Mouse (Mus musculus) embryonic facial prominence, embryonic 14.5 days (tissue): ENCODE results near the gene Prkag2. TPM values are rescaled to one million over a fixed set of nuclear protein-coding genes. Genes with fewer than 3 reads are reported as not detected.

Experiments
- ATAC-seq: fragments of 200-750 bp; cut with Nextera tagmentation; 2 replicates; pipeline ENCODE4 v1.8.0; 2017; ENCODE audit warnings: low read depth, moderate number of reproducible peaks, moderate TSS enrichment
- DNase-seq: peaks from one replicate; pipeline ENCODE4 v3.0.0-alpha.2; 2015; ENCODE audit warnings: low spot score
- H3K27ac ChIP-seq: fragments of 300-500 bp; sonication (generic); replicated peaks from 2 replicates; pipeline ENCODE4 v1.5.1; 2014; ENCODE audit warnings: low read depth, mild to moderate bottlenecking, low read length, moderate library complexity
- H3K27me3 ChIP-seq: fragments of 300-500 bp; sonication (generic); replicated peaks from 2 replicates; pipeline ENCODE4 v1.6.1; 2014; ENCODE audit warnings: low read length; ENCODE audit not compliant: control insufficient read depth, insufficient read depth
- H3K36me3 ChIP-seq: fragments of 300-500 bp; sonication (generic); 2 replicates; pipeline ENCODE4 v1.6.1; 2014; ENCODE audit warnings: low read length, mixed read lengths; ENCODE audit not compliant: control insufficient read depth, insufficient read depth
- H3K4me1 ChIP-seq: fragments of 300-500 bp; sonication (generic); 2 replicates; pipeline ENCODE4 v1.6.1; 2014; ENCODE audit warnings: antibody characterized with exemption, low read length; ENCODE audit not compliant: control insufficient read depth, insufficient read depth
- H3K4me2 ChIP-seq: fragments of 300-500 bp; sonication (generic); 2 replicates; pipeline ENCODE4 v1.6.1; 2014; ENCODE audit warnings: low read depth, mild to moderate bottlenecking, low read length, moderate library complexity, mixed read lengths
- H3K4me3 ChIP-seq: fragments of 300-500 bp; sonication (generic); 2 replicates; pipeline ENCODE4 v1.5.1; 2014; ENCODE audit warnings: low read depth, mild to moderate bottlenecking, low read length
- H3K9ac ChIP-seq: fragments of 300-500 bp; sonication (generic); 2 replicates; pipeline ENCODE4 v1.6.1; 2014; ENCODE audit warnings: low read depth, mild to moderate bottlenecking, low read length, moderate library complexity, mixed read lengths
- H3K9me3 ChIP-seq: fragments of 300-500 bp; sonication (generic); 2 replicates; pipeline ENCODE4 v1.6.1; 2016; ENCODE audit warnings: low read length; ENCODE audit not compliant: control insufficient read depth
- WGBS: fragments of 180-500 bp; shearing (Covaris S2); extraction: QIAGEN DNeasy Blood & Tissue Kit; methylation state at CpG from one replicate; pipeline ENCODE4 v1.1.7; 2014; 5-methylcytosine and 5-hydroxymethylcytosine counted together
- polyA plus RNA-seq: library from polyadenylated mRNA; unstranded; fragments of >200 nt; fragmentation: Nextera tagmentation; extraction: Ambion mirVana; gene quantifications from 2 replicates; pipeline ENCODE4 v1.2.1, GENCODE M21; 2014

Prkag2 gene
- polyA plus RNA-seq, 1 experiment from 2014 or later = 24.4 TPM

DNA sequence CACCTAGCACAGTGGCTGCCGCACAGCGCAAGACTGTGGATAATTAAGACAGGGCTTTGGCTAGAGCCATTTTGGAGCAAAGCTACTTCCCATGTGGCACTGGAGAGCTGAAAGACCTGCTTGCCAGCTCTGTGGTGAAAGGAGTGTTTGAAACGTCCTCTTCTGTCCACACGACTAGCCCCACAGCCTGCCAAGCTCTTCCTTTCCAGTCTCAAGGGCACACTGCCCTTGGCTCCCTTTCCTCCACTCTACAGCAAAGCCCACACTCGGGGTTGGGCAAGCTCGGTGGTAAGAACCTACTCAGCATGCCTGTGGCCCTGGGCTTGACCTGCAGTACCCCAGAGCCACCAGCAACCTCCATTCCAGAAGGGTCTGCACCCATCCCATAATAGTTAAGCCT is 118.7 kb downstream of the Prkag2 start:
- DNase-seq (no peak), ATAC-seq (no peak)
- H3K27ac ChIP-seq = no peak overlapping the region
- H3K9me3 ChIP-seq = no peaks in the 10 kb centered on the region
- H3K36me3 ChIP-seq = no peaks in the 10 kb centered on the region
- H3K4me3 ChIP-seq = no peak overlapping the region
- no peaks in the 10 kb centered on the region for H3K27me3 ChIP-seq
- WGBS = 62% methylated on average over 6 of the region's 6 CpGs
- H3K9ac ChIP-seq = no peak overlapping the region
- H3K4me1 ChIP-seq = peaks cover 7% of the 10 kb centered on the region
- H3K4me2 ChIP-seq = no peak overlapping the region

DNA sequence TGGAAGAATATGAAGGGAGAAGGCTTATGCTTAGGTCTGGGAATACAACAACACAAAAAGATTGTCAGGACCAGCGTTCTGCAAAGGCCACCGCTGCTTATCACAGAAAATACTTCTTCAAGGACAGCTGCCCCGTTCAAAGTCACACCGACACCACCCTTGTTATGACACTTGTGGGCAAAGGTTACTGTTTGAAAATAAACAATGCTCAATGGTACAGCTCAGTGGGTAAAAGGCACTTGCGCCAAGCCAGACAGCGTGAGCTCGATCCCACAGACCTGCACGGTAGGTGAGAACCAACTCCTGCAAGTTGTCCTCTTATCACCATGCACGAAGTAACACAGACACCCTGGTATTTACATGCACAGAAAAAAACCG is 120.5 kb downstream of the Prkag2 start:
- Histone ChIP-seq H3K9me3 (no peaks in the 10 kb centered on the region), H3K36me3 (no peaks in the 10 kb centered on the region), H3K27ac (no peak overlapping the region), H3K4me1 (peaks cover 3% of the 10 kb centered on the region; the same call in 1 of the 2 replicates), H3K27me3 (no peaks in the 10 kb centered on the region), H3K4me3 (no peak overlapping the region), H3K4me2 (no peak overlapping the region), H3K9ac (no peak overlapping the region)
- WGBS = 78% methylated on average over 10 of the region's 10 CpGs
- ATAC-seq = no peak
- no peak for DNase-seq

DNA sequence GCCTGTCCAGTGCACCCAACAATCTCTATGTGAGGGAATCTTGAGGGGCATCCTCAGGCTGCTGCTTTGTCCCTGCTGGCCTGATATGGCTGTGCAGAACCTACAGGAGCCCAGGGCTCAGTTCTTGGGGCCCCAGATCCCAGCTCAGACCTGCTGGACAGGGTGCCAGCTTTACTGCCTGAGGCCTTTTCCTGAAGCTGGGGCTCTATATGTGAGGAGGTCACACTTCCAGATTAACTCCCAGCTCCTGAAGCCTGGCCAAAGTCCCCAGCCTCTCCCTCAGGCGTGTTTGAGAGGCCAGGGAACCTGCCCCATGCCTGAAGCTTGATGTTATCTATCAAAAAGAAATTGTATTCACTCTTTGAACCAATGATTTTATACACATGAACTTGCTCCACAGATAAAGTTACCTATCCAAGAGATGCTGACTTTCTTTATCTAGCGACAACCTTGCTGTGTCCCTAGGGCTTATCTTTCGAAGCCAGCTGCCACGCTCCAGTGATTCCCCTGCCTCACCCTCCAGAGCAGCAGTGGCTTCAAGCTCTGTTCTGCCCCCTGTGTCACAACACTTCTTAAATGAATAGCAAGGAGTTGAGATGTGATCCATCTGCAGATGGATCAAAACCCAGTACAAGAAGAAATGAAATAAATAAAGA is 121.0 kb downstream of the Prkag2 start:
- Histone ChIP-seq H3K9ac (no peak overlapping the region), H3K4me2 (no peak overlapping the region), H3K36me3 (no peaks in the 10 kb centered on the region), H3K4me1 (peaks cover 3% of the 10 kb centered on the region; the same call in 1 of the 2 replicates), H3K27me3 (no peaks in the 10 kb centered on the region), H3K4me3 (no peak overlapping the region), H3K9me3 (no peaks in the 10 kb centered on the region), H3K27ac (no peak overlapping the region)
- 46% methylated on average over 4 of the region's 4 CpGs for WGBS
- DNase-seq (no peak), ATAC-seq (no peak)

DNA sequence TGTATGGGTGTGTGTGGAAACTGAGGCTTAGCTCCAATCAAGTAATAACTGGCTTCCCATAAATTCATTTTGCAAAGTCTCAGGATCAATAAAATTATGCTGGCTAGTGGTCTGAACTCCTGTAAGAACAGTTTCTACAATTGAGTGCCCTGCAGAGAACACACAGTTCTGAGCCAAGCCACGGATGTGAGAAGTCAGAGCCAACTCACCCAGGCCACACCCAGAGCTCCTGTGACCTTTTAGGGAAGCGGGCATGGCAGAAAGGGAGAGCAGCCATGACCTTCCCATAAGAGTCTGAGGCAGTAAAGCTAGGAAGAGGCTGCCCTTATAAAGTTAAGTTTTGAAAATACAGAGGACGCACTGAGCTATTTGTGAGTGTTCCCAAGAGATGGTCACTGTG is 123.5 kb downstream of the Prkag2 start:
- no peak overlapping the region for H3K4me3 ChIP-seq
- no peaks in the 10 kb centered on the region for H3K36me3 ChIP-seq
- ATAC-seq (no peak), DNase-seq (no peak)
- no peak overlapping the region for H3K27ac ChIP-seq
- H3K4me1 ChIP-seq = peaks cover 3% of the 10 kb centered on the region; the same call in 1 of the 2 replicates
- no peaks in the 10 kb centered on the region for H3K27me3 ChIP-seq
- 73% methylated on average over 3 of the region's 3 CpGs for WGBS
- H3K9me3 ChIP-seq = no peaks in the 10 kb centered on the region
- H3K9ac ChIP-seq = no peak overlapping the region
- no peak overlapping the region for H3K4me2 ChIP-seq

DNA sequence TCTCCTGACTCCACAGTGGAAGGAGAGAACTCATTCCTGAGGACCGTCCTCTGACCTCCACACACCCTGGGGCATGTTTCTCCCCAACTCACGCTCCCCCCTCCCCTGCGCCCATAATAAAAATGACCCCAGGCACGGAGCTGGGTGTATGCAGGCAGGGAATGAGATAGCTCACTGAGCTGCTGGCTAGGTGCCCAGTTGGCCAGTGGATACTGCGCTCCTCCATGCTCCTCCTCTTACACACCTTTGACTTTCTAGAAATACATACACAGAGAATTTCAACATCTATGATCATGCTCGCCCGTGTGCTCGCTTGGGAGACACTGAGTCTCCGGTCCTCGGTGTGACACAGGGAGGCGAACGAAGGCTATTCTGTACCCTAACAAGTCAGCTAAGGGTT is 124.2 kb downstream of the Prkag2 start:
- DNase-seq (no peak), ATAC-seq (no peak)
- Histone ChIP-seq H3K27ac (no peak overlapping the region), H3K4me3 (no peak overlapping the region), H3K9me3 (no peaks in the 10 kb centered on the region), H3K4me2 (no peak overlapping the region), H3K9ac (no peak overlapping the region), H3K4me1 (peaks cover 3% of the 10 kb centered on the region; the same call in 1 of the 2 replicates), H3K36me3 (no peaks in the 10 kb centered on the region), H3K27me3 (no peaks in the 10 kb centered on the region)
- WGBS = 60% methylated on average over 12 of the region's 12 CpGs

DNA sequence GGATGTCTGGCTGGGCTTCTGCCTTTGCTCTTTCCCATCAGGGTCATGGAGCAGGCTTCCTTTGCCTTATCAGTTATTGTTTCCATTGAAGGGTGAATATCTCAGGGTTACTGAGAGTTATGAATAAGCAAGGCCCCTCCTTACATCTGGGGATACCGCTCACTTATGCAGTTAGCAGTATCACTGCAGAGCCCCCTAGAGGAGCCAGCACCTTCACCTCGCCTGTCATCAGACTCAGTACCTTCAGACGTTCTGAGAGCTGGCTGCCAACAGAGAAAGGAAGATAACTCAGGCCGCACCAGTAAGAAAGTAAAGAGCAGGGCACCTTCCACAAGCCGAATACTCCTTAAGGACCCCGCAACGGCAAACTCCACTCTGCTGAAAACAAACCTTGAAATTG is 125.3 kb downstream of the Prkag2 start:
- no peak overlapping the region for H3K4me3 ChIP-seq
- H3K4me1 ChIP-seq = peaks cover 3% of the 10 kb centered on the region; the same call in 1 of the 2 replicates
- H3K36me3 ChIP-seq = no peaks in the 10 kb centered on the region
- no peaks in the 10 kb centered on the region for H3K27me3 ChIP-seq
- ATAC-seq (no peak), DNase-seq (no peak)
- no peaks in the 10 kb centered on the region for H3K9me3 ChIP-seq
- H3K4me2 ChIP-seq = no peak overlapping the region
- 69% methylated on average over 7 of the region's 7 CpGs for WGBS
- no peak overlapping the region for H3K9ac ChIP-seq
- no peak overlapping the region for H3K27ac ChIP-seq

DNA sequence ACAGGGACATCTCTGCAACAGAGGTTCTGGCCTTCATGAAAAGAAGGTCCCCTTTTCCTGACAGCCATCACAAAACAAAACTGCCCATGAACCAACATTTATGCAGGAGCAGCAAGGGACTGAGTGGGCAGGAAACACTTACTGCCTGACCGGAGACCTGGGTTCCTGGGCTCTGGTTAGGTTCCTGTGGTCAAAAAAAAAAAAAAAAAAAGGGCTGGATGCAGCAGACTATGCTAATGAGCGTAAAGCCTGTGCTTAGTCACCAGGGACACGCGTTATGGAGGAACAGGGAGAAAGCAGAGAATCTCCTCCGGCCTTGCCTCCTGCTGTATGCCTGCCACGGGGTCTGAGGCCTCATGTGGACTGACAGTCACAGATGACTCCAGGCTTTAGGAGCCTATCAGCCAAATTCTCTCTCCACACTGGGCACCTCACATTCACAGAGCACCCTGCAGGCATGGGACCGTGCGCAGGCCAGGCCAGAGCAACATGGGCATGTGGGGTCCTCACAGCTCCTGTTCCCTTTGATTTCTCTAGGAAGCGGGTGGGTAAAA is 126.7 kb downstream of the Prkag2 start:
- H3K27me3 ChIP-seq = no peaks in the 10 kb centered on the region
- peaks cover 3% of the 10 kb centered on the region; the same call in 1 of the 2 replicates for H3K4me1 ChIP-seq
- ATAC-seq (no peak), DNase-seq (no peak)
- H3K4me3 ChIP-seq = no peak overlapping the region
- 69% methylated on average over 9 of the region's 9 CpGs for WGBS
- H3K4me2 ChIP-seq = no peak overlapping the region
- H3K36me3 ChIP-seq = no peaks in the 10 kb centered on the region
- H3K9ac ChIP-seq = no peak overlapping the region
- H3K9me3 ChIP-seq = no peaks in the 10 kb centered on the region
- no peak overlapping the region for H3K27ac ChIP-seq

DNA sequence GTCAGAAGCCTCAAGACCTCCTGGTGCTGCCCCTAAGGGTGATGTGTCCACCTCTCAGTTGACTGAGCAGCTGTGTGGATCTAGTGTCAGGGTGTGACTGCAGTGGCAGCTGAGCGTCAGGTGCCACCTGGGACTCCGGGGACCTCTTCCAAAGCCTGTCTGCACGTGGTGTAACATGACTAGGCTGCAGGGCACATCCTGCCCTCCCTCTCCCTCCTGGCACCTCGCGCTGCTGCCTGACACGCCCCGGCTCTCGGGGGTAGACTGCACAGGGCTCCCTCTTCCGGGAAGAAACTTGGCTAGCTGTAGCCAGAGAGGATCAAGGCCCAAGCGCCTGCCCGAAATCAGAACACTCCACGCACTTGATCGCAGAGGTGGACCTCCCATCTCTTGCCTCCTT is 127.2 kb downstream of the Prkag2 start:
- Histone ChIP-seq H3K4me1 (peaks cover 3% of the 10 kb centered on the region; the same call in 1 of the 2 replicates), H3K9me3 (no peaks in the 10 kb centered on the region), H3K27ac (no peak overlapping the region), H3K4me3 (no peak overlapping the region), H3K36me3 (no peaks in the 10 kb centered on the region), H3K4me2 (no peak overlapping the region), H3K27me3 (no peaks in the 10 kb centered on the region), H3K9ac (no peak overlapping the region)
- WGBS = 48% methylated on average over 12 of the region's 13 CpGs
- peak; percentile 82 for DNase-seq
- ATAC-seq = peak; percentile 90
